Mouse (Mus musculus) midbrain, embryonic 15.5 days (tissue): ENCODE results near the gene Evpl. TPM values are rescaled to one million over a fixed set of nuclear protein-coding genes. Genes with fewer than 3 reads are reported as not detected.

Experiments used
- ATAC-seq: fragments of 200-750 bp; cut with Nextera tagmentation; replicated peaks from 2 replicates; pipeline ENCODE4 v1.8.0; 2017; ENCODE audit warnings: moderate TSS enrichment
- H3K27ac ChIP-seq: fragments of 300-500 bp; sonication (generic); 2 replicates; pipeline ENCODE4 v1.5.1; 2015; ENCODE audit warnings: mild to moderate bottlenecking, inconsistent platforms
- H3K27me3 ChIP-seq: fragments of 300-500 bp; sonication (generic); replicated peaks from 2 replicates; pipeline ENCODE4 v1.6.1; 2015; ENCODE audit warnings: inconsistent platforms
- H3K36me3 ChIP-seq: fragments of 300-500 bp; sonication (generic); replicated peaks from 2 replicates; pipeline ENCODE4 v1.6.1; 2015; ENCODE audit warnings: inconsistent platforms
- H3K4me1 ChIP-seq: fragments of 300-500 bp; sonication (generic); 2 replicates; pipeline ENCODE4 v1.6.1; 2015; ENCODE audit warnings: inconsistent platforms
- H3K4me2 ChIP-seq: fragments of 300-500 bp; sonication (generic); 2 replicates; pipeline ENCODE4 v1.6.1; 2015; ENCODE audit warnings: inconsistent platforms, mild to moderate bottlenecking, moderate library complexity
- H3K4me3 ChIP-seq: fragments of 300-500 bp; sonication (generic); 2 replicates; pipeline ENCODE4 v1.5.1; 2015; ENCODE audit warnings: mild to moderate bottlenecking, inconsistent platforms
- H3K9ac ChIP-seq: fragments of 300-500 bp; sonication (generic); 2 replicates; pipeline ENCODE4 v1.6.1; 2015; ENCODE audit warnings: mild to moderate bottlenecking, inconsistent platforms
- H3K9me3 ChIP-seq: fragments of 300-500 bp; sonication (generic); 2 replicates; pipeline ENCODE4 v1.6.1; 2016; ENCODE audit warnings: inconsistent platforms
- WGBS: fragments of 180-500 bp; shearing (Covaris S2); methylation state at CpG from one replicate; pipeline ENCODE4 v1.1.7; 2015; ENCODE audit warnings: mixed read lengths; 5-methylcytosine and 5-hydroxymethylcytosine counted together
- polyA plus RNA-seq: library from polyadenylated mRNA; unstranded; fragments of >200 nt; fragmentation: Nextera tagmentation; extraction: Ambion mirVana; gene quantifications from 2 replicates; pipeline ENCODE4 v1.2.1, GENCODE M21; 2015

Gene Evpl
- polyA plus RNA-seq, 1 experiment from 2014 or later = 0.96 TPM

- Histone ChIP-seq H3K27me3 (no peaks in the 10 kb centered on the region), H3K36me3 (peaks cover 9% of the 10 kb centered on the region), H3K9ac (peak overlapping the region; percentile 73), H3K4me2 (peak overlapping the region; percentile 89), H3K27ac (no peak overlapping the region), H3K4me1 (peaks cover 28% of the 10 kb centered on the region), H3K9me3 (no peaks in the 10 kb centered on the region), H3K4me3 (peak overlapping the region; percentile 85)
- WGBS = 57% methylated on average over 12 of the region's 12 CpGs
- no peak for ATAC-seq
Measured at GRCm38 (mm10) chr11:116272589-116273468, 35.0 kb upstream of the Evpl start.

- Histone ChIP-seq H3K9ac (no peak overlapping the region), H3K27me3 (no peaks in the 10 kb centered on the region), H3K4me1 (peaks cover 23% of the 10 kb centered on the region), H3K4me3 (no peak overlapping the region), H3K27ac (no peak overlapping the region), H3K9me3 (no peaks in the 10 kb centered on the region), H3K36me3 (peaks cover 37% of the 10 kb centered on the region), H3K4me2 (no peak overlapping the region)
- 93% methylated on average over 8 of the region's 8 CpGs for WGBS
- no peak for ATAC-seq
Measured at GRCm38 (mm10) chr11:116269560-116269959, 31.7 kb upstream of the Evpl start.

DNA sequence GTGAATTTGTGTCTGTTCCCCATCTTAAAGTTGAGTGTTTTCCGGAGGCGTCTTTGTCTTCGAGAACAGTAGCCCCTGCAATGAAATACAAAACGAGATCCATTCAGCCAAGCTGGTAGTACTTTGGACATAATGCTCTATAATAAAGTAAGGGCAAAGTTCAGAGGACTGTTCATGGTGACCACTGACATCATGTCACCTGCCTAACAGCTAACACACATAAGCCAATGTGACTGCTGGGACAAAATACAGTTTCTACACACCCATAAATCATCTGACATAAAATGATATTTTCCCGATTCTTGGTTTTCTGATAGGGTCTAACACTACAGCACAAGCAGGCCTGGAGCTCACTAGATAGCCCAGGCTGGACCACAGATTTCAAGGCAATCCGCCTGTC is 30.4 kb upstream of the Evpl start:
- H3K9ac ChIP-seq = no peak overlapping the region
- H3K36me3 ChIP-seq = peaks cover 46% of the 10 kb centered on the region
- H3K4me2 ChIP-seq = no peak overlapping the region
- no peaks in the 10 kb centered on the region for H3K27me3 ChIP-seq
- 95% methylated on average over 6 of the region's 6 CpGs for WGBS
- H3K9me3 ChIP-seq = no peaks in the 10 kb centered on the region
- no peak overlapping the region for H3K4me3 ChIP-seq
- H3K4me1 ChIP-seq = peaks cover 19% of the 10 kb centered on the region
- no peak for ATAC-seq
- H3K27ac ChIP-seq = no peak overlapping the region

GRCm38 (mm10) chr11:116267637-116268036 is 29.8 kb upstream of the Evpl start:
- H3K4me1 ChIP-seq = peaks cover 12% of the 10 kb centered on the region
- no peak overlapping the region for H3K4me3 ChIP-seq
- no peaks in the 10 kb centered on the region for H3K27me3 ChIP-seq
- ATAC-seq = no peak
- H3K27ac ChIP-seq = no peak overlapping the region
- no peak overlapping the region for H3K9ac ChIP-seq
- no peak overlapping the region for H3K4me2 ChIP-seq
- H3K9me3 ChIP-seq = no peaks in the 10 kb centered on the region
- 82% methylated on average over 8 of the region's 8 CpGs for WGBS
- peaks cover 53% of the 10 kb centered on the region for H3K36me3 ChIP-seq

GRCm38 (mm10) chr11:116265850-116266249 is 28.0 kb upstream of the Evpl start:
- no peak overlapping the region for H3K4me2 ChIP-seq
- H3K27me3 ChIP-seq = no peaks in the 10 kb centered on the region
- no peak overlapping the region for H3K27ac ChIP-seq
- no peak overlapping the region for H3K9ac ChIP-seq
- no peak overlapping the region for H3K4me3 ChIP-seq
- H3K36me3 ChIP-seq = peaks cover 71% of the 10 kb centered on the region
- no peaks in the 10 kb centered on the region for H3K4me1 ChIP-seq
- WGBS = 95% methylated on average over 4 of the region's 4 CpGs
- ATAC-seq = no peak
- H3K9me3 ChIP-seq = no peaks in the 10 kb centered on the region

GRCm38 (mm10) chr11:116265352-116265751 is 27.5 kb upstream of the Evpl start:
- ATAC-seq = no peak
- H3K9me3 ChIP-seq = no peaks in the 10 kb centered on the region
- H3K27me3 ChIP-seq = no peaks in the 10 kb centered on the region
- H3K36me3 ChIP-seq = peaks cover 76% of the 10 kb centered on the region
- no peaks in the 10 kb centered on the region for H3K4me1 ChIP-seq
- H3K4me3 ChIP-seq = no peak overlapping the region
- WGBS = 92% methylated on average over 11 of the region's 11 CpGs
- H3K4me2 ChIP-seq = no peak overlapping the region
- no peak overlapping the region for H3K27ac ChIP-seq
- H3K9ac ChIP-seq = no peak overlapping the region

GRCm38 (mm10) chr11:116260259-116260658 is 22.4 kb upstream of the Evpl start:
- Histone ChIP-seq H3K4me2 (no peak overlapping the region), H3K36me3 (peaks cover 68% of the 10 kb centered on the region), H3K9me3 (no peaks in the 10 kb centered on the region), H3K9ac (no peak overlapping the region), H3K27me3 (no peaks in the 10 kb centered on the region), H3K4me3 (no peak overlapping the region), H3K27ac (no peak overlapping the region), H3K4me1 (no peaks in the 10 kb centered on the region)
- 94% methylated on average over 7 of the region's 7 CpGs for WGBS
- no peak for ATAC-seq

- WGBS = 94% methylated on average over 8 of the region's 8 CpGs
- no peak overlapping the region for H3K4me2 ChIP-seq
- H3K9me3 ChIP-seq = no peaks in the 10 kb centered on the region
- no peaks in the 10 kb centered on the region for H3K27me3 ChIP-seq
- no peak overlapping the region for H3K9ac ChIP-seq
- no peak overlapping the region for H3K4me3 ChIP-seq
- H3K36me3 ChIP-seq = peaks cover 63% of the 10 kb centered on the region
- no peaks in the 10 kb centered on the region for H3K4me1 ChIP-seq
- no peak for ATAC-seq
- no peak overlapping the region for H3K27ac ChIP-seq
Measured at GRCm38 (mm10) chr11:116259461-116259860, 21.6 kb upstream of the Evpl start.

DNA sequence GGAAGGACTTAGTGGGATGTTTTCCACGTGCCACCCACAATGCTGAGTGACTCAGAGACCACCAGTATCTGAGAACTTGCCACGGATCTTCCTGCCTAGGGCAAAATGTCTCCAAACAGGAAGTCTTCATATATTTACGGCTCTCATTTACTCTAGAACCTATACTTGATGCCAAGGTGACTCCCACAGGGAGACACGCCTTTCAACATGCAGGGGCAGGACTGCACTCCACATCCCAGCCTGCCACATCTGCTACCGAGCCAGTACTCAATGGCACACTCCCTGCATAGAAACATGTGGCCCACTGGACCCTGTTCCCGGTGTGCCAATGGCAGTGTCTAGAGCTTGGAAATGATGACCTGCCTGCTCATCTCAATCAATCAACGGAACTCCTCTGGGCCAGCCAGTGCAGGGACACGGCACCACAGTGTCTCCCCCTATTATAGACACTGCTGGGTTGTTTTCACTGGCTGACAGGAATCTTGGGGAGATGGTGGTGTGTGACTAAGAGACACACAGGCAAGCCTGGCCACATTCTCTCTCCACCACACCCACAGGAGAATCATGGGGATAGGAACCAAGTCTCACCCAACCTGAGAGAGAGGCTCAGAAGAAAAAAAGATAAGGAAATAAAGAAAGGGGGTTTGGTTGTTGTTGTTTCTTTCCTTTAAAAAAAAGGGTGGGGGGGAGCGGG is 18.3 kb upstream of the Evpl start:
- 93% methylated on average over 9 of the region's 9 CpGs for WGBS
- no peak overlapping the region for H3K4me2 ChIP-seq
- no peaks in the 10 kb centered on the region for H3K9me3 ChIP-seq
- H3K27me3 ChIP-seq = no peaks in the 10 kb centered on the region
- H3K36me3 ChIP-seq = peaks cover 55% of the 10 kb centered on the region
- no peak for ATAC-seq
- no peak overlapping the region for H3K4me3 ChIP-seq
- H3K27ac ChIP-seq = no peak overlapping the region
- no peak overlapping the region for H3K9ac ChIP-seq
- H3K4me1 ChIP-seq = no peaks in the 10 kb centered on the region

DNA sequence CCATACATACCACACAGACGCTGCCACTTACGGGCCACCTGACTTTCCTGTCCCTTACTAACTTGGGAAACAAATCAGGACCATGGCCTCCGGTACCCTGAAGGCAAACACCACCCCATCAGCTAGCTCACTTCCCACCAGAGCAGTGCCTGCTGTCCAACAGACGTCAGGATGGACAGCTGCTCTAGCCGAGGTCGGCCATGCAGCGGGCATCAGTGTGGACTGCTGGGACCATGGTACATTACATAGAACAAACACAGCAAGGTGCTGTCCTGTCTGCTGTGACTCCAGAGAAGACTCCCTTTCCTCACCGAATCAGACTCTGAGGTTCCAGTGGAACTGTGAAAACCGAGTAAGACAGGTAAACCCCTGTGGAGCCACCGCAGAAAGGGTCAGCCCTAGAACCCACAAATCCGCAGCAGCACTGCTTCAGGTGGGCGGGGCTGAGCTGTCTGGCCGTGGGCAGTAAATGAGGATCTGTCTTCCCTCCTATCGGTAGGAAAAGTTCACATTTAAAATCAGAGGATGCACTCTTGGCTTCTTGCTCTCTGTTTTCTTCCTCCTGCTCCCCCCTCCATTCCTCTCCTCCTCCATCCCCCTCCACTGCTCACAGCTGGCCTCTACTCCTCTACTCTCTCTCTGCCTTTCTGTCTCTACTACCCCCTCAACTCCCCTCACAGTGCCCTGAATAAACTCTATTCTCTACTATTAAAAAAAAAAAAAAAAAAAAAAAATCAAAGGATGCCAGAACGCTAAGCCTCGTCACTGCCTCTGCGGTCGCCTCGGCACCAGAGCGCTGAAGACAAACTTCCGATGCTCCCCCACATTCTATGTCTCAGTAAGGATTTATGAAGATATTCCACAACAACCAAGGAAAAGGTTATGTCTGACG is 17.5 kb upstream of the Evpl start:
- WGBS = 90% methylated on average over 22 of the region's 22 CpGs
- no peak overlapping the region for H3K4me3 ChIP-seq
- H3K4me2 ChIP-seq = no peak overlapping the region
- H3K27ac ChIP-seq = no peak overlapping the region
- peaks cover 55% of the 10 kb centered on the region for H3K36me3 ChIP-seq
- no peaks in the 10 kb centered on the region for H3K27me3 ChIP-seq
- no peaks in the 10 kb centered on the region for H3K9me3 ChIP-seq
- no peak overlapping the region for H3K9ac ChIP-seq
- H3K4me1 ChIP-seq = no peaks in the 10 kb centered on the region
- ATAC-seq = no peak

GRCm38 (mm10) chr11:116254627-116255026 is 16.8 kb upstream of the Evpl start:
- Histone ChIP-seq H3K9me3 (no peaks in the 10 kb centered on the region), H3K36me3 (peaks cover 54% of the 10 kb centered on the region)
- WGBS = 94% methylated on average over 9 of the region's 9 CpGs

DNA sequence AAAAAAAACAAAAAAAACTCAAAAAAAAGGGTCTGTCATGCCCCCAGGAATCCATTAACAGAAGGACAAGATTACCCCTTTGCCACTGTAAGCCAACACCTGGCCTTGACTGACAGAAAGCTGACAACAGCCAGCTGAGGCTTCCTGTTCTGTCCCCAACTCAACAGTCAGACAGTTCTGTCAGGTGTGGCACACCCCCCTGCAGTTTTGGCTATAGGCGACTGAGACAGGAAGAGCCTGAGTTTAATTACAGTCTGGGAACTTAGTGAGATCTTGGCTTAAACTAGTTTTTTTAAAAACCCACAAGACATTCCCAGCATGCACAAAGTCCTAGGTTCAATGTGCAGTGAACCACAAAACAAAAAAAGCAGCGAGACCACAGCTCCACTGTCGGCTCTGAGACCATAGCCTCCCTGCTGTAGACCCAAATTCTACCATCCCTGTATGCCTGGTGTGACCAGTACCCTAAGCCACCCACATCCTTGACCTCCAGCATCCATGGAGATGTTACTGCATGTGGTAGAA is 15.3 kb upstream of the Evpl start:
- Histone ChIP-seq H3K9ac (no peak overlapping the region), H3K4me3 (no peak overlapping the region), H3K27me3 (no peaks in the 10 kb centered on the region), H3K4me2 (no peak overlapping the region), H3K36me3 (peaks cover 57% of the 10 kb centered on the region), H3K9me3 (no peaks in the 10 kb centered on the region), H3K27ac (no peak overlapping the region), H3K4me1 (no peaks in the 10 kb centered on the region)
- no peak for ATAC-seq
- WGBS = 86% methylated on average over 3 of the region's 3 CpGs

More at GRCm38 (mm10) chr11:116254627-116255026, 16.8 kb upstream of the Evpl start:
- Histone ChIP-seq H3K9ac (no peak overlapping the region), H3K4me3 (no peak overlapping the region), H3K4me2 (no peak overlapping the region), H3K4me1 (no peaks in the 10 kb centered on the region), H3K27ac (no peak overlapping the region), H3K27me3 (no peaks in the 10 kb centered on the region)
- ATAC-seq = no peak
